Mouse (Mus musculus): ENCODE data around the gene Gpr45. TPM values are rescaled to one million over a fixed set of nuclear protein-coding genes. Genes with fewer than 3 reads are reported as not detected.

Gene Gpr45
- total RNA-seq, 4 experiments from 2014 or later = not detected

GRCm38 (mm10) chr1:43046990-43047389 is 94.3 kb downstream of the Gpr45 start:
- DNase-seq (ENCODE audit: low spot score in 2 of 2) = no peak

- no peak for DNase-seq (ENCODE audit: low spot score in 2 of 2)
These were observed 95.1 kb downstream of the Gpr45 start for GRCm38 (mm10) chr1:43047811-43048210.

GRCm38 (mm10) chr1:43051903-43052302 is 99.2 kb downstream of the Gpr45 start:
- DNase-seq (ENCODE audit: low spot score in 2 of 2) = no peak

- no peak for DNase-seq (ENCODE audit: low spot score in 2 of 2)
These were observed 113.1 kb downstream of the Gpr45 start for GRCm38 (mm10) chr1:43065615-43066310.

- no peak for DNase-seq (ENCODE audit: low spot score in 2 of 2)
These were observed 113.9 kb downstream of the Gpr45 start for GRCm38 (mm10) chr1:43066573-43066972.

GRCm38 (mm10) chr1:43067551-43067950 is 114.9 kb downstream of the Gpr45 start:
- DNase-seq (ENCODE audit: low spot score in 2 of 2) = no peak

GRCm38 (mm10) chr1:43070726-43071125 is 118.1 kb downstream of the Gpr45 start:
- DNase-seq (ENCODE audit: low spot score in 2 of 2) = no peak

GRCm38 (mm10) chr1:43072028-43072427 is 119.4 kb downstream of the Gpr45 start:
- no peak for DNase-seq (ENCODE audit: low spot score in 2 of 2)

- DNase-seq (ENCODE audit: low spot score in 2 of 2) = no peak
These were observed 119.9 kb downstream of the Gpr45 start for GRCm38 (mm10) chr1:43072561-43072960.

- DNase-seq (ENCODE audit: low spot score in 2 of 2) = no peak
These were observed 122.1 kb downstream of the Gpr45 start for GRCm38 (mm10) chr1:43074791-43075190.

GRCm38 (mm10) chr1:43078124-43078523 is 125.5 kb downstream of the Gpr45 start:
- no peak for DNase-seq (ENCODE audit: low spot score in 2 of 2)

- no peak for DNase-seq (ENCODE audit: low spot score in 2 of 2)
These were observed 130.3 kb downstream of the Gpr45 start for GRCm38 (mm10) chr1:43082946-43083345.

Small RNAs within 50 kb of the gene (microRNA-seq; reads per million reads assigned to microRNA genes)
- gene Gm24001 = not detected

Other genes starting within 250 kb of the Gpr45 start
- 10 to 100 TPM; 41.2 to 43.1 (median 41.7) TPM for gene Mrps9, start 101.6 kb upstream of the Gpr45 start, total RNA-seq (2022)
- gene Tgfbrap1, start 145.8 kb downstream of the Gpr45 start, total RNA-seq (2022) = 10 to 100 TPM; 11.3 to 15.0 (median 13.3) TPM
- gene AI597479, start 145.8 kb downstream of the Gpr45 start, total RNA-seq (2022) = 10 to 100 TPM; 16.9 to 19.4 (median 18.6) TPM
- 1 to 10 TPM; 2.8 to 6.0 (median 3.4) TPM for gene Fhl2, start 244.1 kb downstream of the Gpr45 start, total RNA-seq (2022)

Data from gastrocnemius, adult 8-10 months (tissue).